Mouse (Mus musculus) stomach, postnatal 0 days (tissue): Measurements from ENCODE around the gene Foxp1. TPM values are rescaled to one million over a fixed set of nuclear protein-coding genes. Genes with fewer than 3 reads are reported as not detected.

ENCODE experiments used
- ATAC-seq: fragments of 200-750 bp; cut with Nextera tagmentation; 2 replicates; pipeline ENCODE4 v1.8.0; 2017; ENCODE audit not compliant: low FRiP score, low TSS enrichment
- DNase-seq: peaks from one replicate; pipeline ENCODE4 v3.0.0-alpha.2; 2016; ENCODE audit warnings: low spot score
- H3K27ac ChIP-seq: fragments of 300-500 bp; sonication (generic); replicated peaks from 2 replicates; pipeline ENCODE4 v1.5.1; 2014; ENCODE audit warnings: mild to moderate bottlenecking, control low read depth
- H3K27me3 ChIP-seq: fragments of 300-500 bp; sonication (generic); 2 replicates; pipeline ENCODE4 v1.6.1; 2014; ENCODE audit warnings: low read length; ENCODE audit not compliant: control insufficient read depth, insufficient read depth
- H3K36me3 ChIP-seq: fragments of 300-500 bp; sonication (generic); 2 replicates; pipeline ENCODE4 v1.6.1; 2014; ENCODE audit warnings: low read length, mixed read lengths; ENCODE audit not compliant: control insufficient read depth, insufficient read depth
- H3K4me1 ChIP-seq: fragments of 300-500 bp; sonication (generic); replicated peaks from 2 replicates; pipeline ENCODE4 v1.6.1; 2014; ENCODE audit warnings: antibody characterized with exemption; ENCODE audit not compliant: control insufficient read depth, insufficient read depth
- H3K4me2 ChIP-seq: fragments of 300-500 bp; sonication (generic); replicated peaks from 2 replicates; pipeline ENCODE4 v1.6.1; 2014; ENCODE audit warnings: low read depth, mild to moderate bottlenecking, control low read depth, moderate library complexity
- H3K4me3 ChIP-seq: fragments of 300-500 bp; sonication (generic); 2 replicates; pipeline ENCODE4 v1.5.1; 2014; ENCODE audit warnings: low read depth, low read length, control low read depth
- H3K9ac ChIP-seq: fragments of 300-500 bp; sonication (generic); 2 replicates; pipeline ENCODE4 v1.6.1; 2014; ENCODE audit warnings: mild to moderate bottlenecking, low read length, control low read depth, mixed read lengths
- H3K9me3 ChIP-seq: fragments of 300-500 bp; sonication (generic); 2 replicates; pipeline ENCODE4 v1.6.1; 2016; ENCODE audit warnings: low read length; ENCODE audit not compliant: control insufficient read depth
- CTCF ChIP-seq: IDR thresholded peaks from 2 replicates; pipeline ENCODE4 v1.5.1; 2016; ENCODE audit warnings: antibody characterized with exemption, low read depth, mild to moderate bottlenecking, moderate library complexity
- EP300 ChIP-seq: optimal IDR thresholded peaks from 2 replicates; pipeline ENCODE3; 2016; ENCODE audit warnings: antibody characterized with exemption
- WGBS: fragments of 180-500 bp; shearing (Covaris S2); extraction: QIAGEN DNeasy Blood & Tissue Kit; methylation state at CpG from one replicate; pipeline ENCODE4 v1.1.7; 2014; 5-methylcytosine and 5-hydroxymethylcytosine counted together
- polyA plus RNA-seq: library from polyadenylated mRNA; unstranded; fragments of >200 nt; fragmentation: Nextera tagmentation; extraction: Ambion mirVana; gene quantifications from 2 replicates; pipeline ENCODE4 v1.2.1, GENCODE M21; 2015

Foxp1 gene
- polyA plus RNA-seq, 1 experiment from 2014 or later, result 68.9 TPM

DNA sequence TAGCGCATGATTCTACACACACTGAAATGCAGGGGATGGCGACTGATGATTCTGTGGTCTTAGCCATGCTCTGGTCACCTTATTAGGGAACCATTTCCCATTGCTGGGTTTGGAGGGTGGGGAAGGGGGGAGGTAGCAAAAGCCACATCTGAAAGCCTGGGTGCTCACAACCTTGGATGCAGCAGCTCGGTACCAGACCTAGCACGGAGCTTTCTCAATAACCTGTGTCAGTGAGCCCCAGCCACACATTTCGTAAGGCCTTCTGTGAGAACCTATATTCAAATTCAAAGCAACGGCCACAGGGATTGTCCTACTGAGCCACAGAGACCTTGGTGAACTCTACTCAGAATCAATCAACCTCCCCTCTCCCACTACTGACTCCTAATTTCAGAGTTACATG, 109.9 kb downstream of the Foxp1 start:
- no peak for DNase-seq
- no peak for ATAC-seq
- 85% methylated on average over 6 of the region's 6 CpGs for WGBS
- no peak overlapping the region for H3K27ac ChIP-seq
- H3K27me3 ChIP-seq, result no peaks in the 10 kb centered on the region
- no peak for TF ChIP-seq CTCF
- no peak for TF ChIP-seq EP300
- H3K4me3 ChIP-seq, result no peak overlapping the region
- no peak overlapping the region for H3K4me2 ChIP-seq
- no peaks in the 10 kb centered on the region for H3K4me1 ChIP-seq
- no peak overlapping the region for H3K9ac ChIP-seq
- H3K9me3 ChIP-seq, result no peaks in the 10 kb centered on the region
- H3K36me3 ChIP-seq, result no peaks in the 10 kb centered on the region

DNA sequence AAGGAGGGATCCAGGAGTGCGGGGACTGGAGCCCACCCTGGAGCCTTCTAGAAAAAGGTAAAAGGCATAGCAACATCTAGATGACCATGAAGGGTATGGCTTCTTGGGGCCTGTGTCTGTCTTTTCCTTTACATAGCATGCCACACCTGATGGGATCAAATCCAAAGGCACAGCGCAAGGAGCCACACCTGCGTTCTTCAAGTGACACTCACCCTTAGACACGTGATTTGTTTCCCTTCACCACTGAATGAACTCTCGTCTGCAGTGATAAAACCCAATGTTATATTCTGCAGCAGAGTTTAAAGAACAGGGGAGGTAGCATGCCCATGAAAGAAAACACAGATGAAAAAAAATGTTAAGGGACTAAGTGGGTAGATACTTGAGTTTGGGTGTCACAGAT, 112.9 kb downstream of the Foxp1 start:
- ATAC-seq, result no peak
- no peak overlapping the region for H3K27ac ChIP-seq
- no peaks in the 10 kb centered on the region for H3K36me3 ChIP-seq
- no peak for TF ChIP-seq EP300
- TF ChIP-seq CTCF, result no peak
- no peaks in the 10 kb centered on the region for H3K27me3 ChIP-seq
- 66% methylated on average over 5 of the region's 5 CpGs for WGBS
- no peak for DNase-seq
- no peak overlapping the region for H3K4me3 ChIP-seq
- no peak overlapping the region for H3K4me2 ChIP-seq
- H3K4me1 ChIP-seq, result no peaks in the 10 kb centered on the region
- H3K9me3 ChIP-seq, result no peaks in the 10 kb centered on the region
- H3K9ac ChIP-seq, result no peak overlapping the region

DNA sequence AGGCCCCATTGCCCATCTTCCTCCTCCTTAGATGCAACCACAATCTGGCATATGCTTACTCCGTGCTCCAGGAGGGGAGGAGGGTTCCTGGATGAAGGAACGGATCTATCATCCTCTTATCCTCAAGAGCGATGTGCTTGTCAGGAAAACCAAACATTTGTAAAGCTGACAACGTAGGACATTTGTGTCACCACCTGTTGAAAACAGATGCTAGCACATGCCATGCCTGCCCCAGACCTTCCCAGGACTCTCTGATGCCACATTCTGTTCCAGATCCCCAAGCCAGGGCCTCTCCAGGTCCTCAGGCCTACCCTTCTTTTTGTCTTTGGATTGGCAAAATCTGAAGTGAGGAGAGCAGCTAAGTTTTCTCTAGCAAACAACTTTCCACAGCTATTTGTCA, 113.6 kb downstream of the Foxp1 start:
- TF ChIP-seq EP300, result no peak
- TF ChIP-seq CTCF, result no peak
- H3K27me3 ChIP-seq, result no peaks in the 10 kb centered on the region
- no peak overlapping the region for H3K27ac ChIP-seq
- no peak for ATAC-seq
- no peak for DNase-seq
- no peaks in the 10 kb centered on the region for H3K9me3 ChIP-seq
- H3K36me3 ChIP-seq, result no peaks in the 10 kb centered on the region
- no peak overlapping the region for H3K4me3 ChIP-seq
- 60% methylated on average over 4 of the region's 4 CpGs for WGBS
- no peak overlapping the region for H3K4me2 ChIP-seq
- no peak overlapping the region for H3K9ac ChIP-seq
- no peaks in the 10 kb centered on the region for H3K4me1 ChIP-seq

- DNase-seq (no peak), ATAC-seq (no peak)
- Histone ChIP-seq H3K36me3 (no peaks in the 10 kb centered on the region), H3K9ac (no peak overlapping the region), H3K4me3 (no peak overlapping the region), H3K4me1 (0 out of 2 replicates have a peak, but pooled peaks cover 3% of the 10 kb centered on the region), H3K27me3 (no peaks in the 10 kb centered on the region), H3K4me2 (no peak overlapping the region), H3K27ac (no peak overlapping the region; the same call in none of the 2 replicates), H3K9me3 (no peaks in the 10 kb centered on the region)
- TF ChIP-seq CTCF (no peak), EP300 (no peak)
- 66% methylated on average over 6 of the region's 6 CpGs for WGBS
These were observed 118.6 kb downstream of the Foxp1 start for GRCm38 (mm10) chr6:99403755-99404390.

DNA sequence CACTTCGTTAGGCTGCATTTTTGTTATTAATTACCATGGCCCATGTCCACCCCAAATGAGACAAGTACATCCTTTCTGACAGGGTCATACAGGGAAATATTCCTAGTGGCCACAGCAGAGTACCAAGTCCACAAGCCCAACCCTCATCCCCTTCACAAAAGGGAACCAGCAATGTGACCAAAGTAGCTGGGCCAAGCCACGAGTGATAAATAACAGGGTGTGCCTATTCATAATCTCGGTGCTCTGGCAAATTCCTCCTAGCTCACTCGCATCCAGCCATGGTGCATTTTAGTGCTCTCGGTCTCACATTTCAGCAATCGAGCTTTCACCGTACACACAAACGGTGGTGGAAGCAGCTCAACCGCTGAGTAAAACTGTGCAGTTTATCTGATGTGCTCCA, 119.6 kb downstream of the Foxp1 start:
- ATAC-seq, result no peak
- 0 out of 2 replicates have a peak, but pooled peaks cover 3% of the 10 kb centered on the region for H3K4me1 ChIP-seq
- no peaks in the 10 kb centered on the region for H3K9me3 ChIP-seq
- no peak for TF ChIP-seq EP300
- no peak for TF ChIP-seq CTCF
- H3K27ac ChIP-seq, result peak overlapping the region; percentile 30
- H3K9ac ChIP-seq, result no peak overlapping the region
- no peak overlapping the region; the same call in 1 of the 2 replicates for H3K4me2 ChIP-seq
- H3K36me3 ChIP-seq, result no peaks in the 10 kb centered on the region
- WGBS, result 27% methylated on average over 9 of the region's 9 CpGs
- DNase-seq, result peak; percentile 30
- no peak overlapping the region for H3K4me3 ChIP-seq
- H3K27me3 ChIP-seq, result no peaks in the 10 kb centered on the region

DNA sequence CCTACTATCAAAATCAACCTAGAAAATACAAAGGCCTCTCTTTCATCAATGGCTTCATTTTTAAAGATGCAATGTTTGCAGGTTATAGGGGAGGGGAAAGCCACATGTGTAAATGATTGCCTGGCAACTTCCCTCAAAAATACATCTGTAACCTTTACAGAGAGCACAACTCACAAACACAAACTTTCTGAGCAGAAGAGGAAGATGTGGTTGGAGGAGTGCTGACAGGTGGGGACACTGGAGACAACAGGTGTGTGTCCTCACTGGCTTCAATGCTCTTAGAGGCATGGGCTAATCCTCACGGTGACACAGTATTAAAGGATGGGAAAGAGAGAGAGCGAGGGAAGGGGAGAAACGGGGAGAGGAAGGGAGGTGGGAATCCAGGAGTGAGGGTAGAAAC, 120.2 kb downstream of the Foxp1 start:
- 67% methylated on average over 3 of the region's 3 CpGs for WGBS
- no peak for TF ChIP-seq CTCF
- no peak for TF ChIP-seq EP300
- H3K27ac ChIP-seq, result no peak overlapping the region

More for the DNA sequence above, 120.2 kb downstream of the Foxp1 start:
- DNase-seq, result no peak
- Histone ChIP-seq H3K9me3 (no peaks in the 10 kb centered on the region), H3K4me1 (0 out of 2 replicates have a peak, but pooled peaks cover 3% of the 10 kb centered on the region), H3K9ac (no peak overlapping the region), H3K36me3 (no peaks in the 10 kb centered on the region), H3K4me3 (no peak overlapping the region), H3K27me3 (no peaks in the 10 kb centered on the region), H3K4me2 (no peak overlapping the region)
- no peak for ATAC-seq
